Mouse (Mus musculus): ENCODE data around the gene Tanc2.

DNA sequence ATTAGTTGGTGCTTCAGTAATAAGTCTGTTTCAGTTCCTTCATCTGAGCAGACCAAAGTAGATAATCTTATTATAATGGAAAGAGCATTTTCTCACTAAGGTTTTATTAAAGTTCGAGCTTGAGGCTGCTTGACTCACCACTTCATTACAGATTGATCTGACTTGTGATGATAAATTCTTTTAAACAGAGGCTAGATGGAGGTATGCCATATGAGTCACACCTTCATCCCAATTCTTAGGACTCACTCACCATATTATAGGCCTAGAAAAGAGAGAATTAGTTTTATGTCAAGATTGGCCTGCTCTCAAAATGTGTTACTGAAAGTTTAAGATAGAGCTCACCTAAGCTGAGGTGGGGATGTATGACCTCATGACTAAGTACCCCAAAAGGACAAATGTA, 153.4 kb downstream of the Tanc2 start:
- TF ChIP-seq GATA1 (IDR thresholded peaks at IDR 0.05; ENCODE audit: low read length) (no peak), TAL1 (IDR thresholded peaks at IDR 0.05; ENCODE audit: low read length) (no peak)

Data from erythroblast, embryonic 14.5 days (primary cell).